Mouse (Mus musculus) myocyte (in vitro differentiated cells): Measurements from ENCODE around the gene Zscan12.

Experiments
- TCF12 ChIP-seq: IDR thresholded peaks from one replicate; pipeline ENCODE4 v1.6.1; 2011; ENCODE audit warnings: mild to moderate bottlenecking, control low read depth; ENCODE audit not compliant: poor library complexity, insufficient read depth, severe bottlenecking
- USF1 ChIP-seq: IDR thresholded peaks from one replicate; pipeline ENCODE4 v1.6.1; 2011; ENCODE audit warnings: low read depth, mild to moderate bottlenecking, control low read depth, moderate library complexity

DNA sequence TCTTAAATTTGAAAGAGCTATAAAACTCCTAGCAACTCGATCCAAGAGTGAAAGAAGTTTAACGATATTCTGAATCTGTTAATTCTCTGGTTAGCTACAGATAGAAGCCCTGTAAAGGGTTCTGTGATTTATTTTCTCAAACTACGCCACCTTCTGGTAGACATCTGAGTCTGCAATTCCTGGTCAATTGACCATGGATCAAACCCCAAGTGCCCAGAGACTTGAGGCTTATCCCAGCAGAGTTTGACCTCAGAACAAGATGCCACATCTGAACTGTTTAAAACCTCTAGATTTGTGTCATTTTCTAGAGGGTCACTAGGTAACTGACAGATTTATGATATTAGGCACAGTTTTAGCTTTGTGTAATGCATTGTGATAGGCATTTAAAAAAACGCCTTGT, 36.4 kb upstream of the Zscan12 start:
- TF ChIP-seq USF1 (no peak), TCF12 (no peak)
